In genomic region chr10:69634891-69635290, GRCm38 (mm10) we compare ENCODE assay signal across 16 mouse cellular contexts.
DNase-seq lines count a peak whose midpoint lies in the region; ATAC-seq and TF ChIP-seq lines count a peak whose summit lies in the region.
"Had no signal": no experiment of that assay in that cellular context is flagged by ENCODE, and none has a peak within 500 bp of the region (broad histone marks: within the 10 kb centered on the region; RNA-seq: fewer than 3 reads in every experiment).

No protein-coding gene starts in this region.

- H3K4me1 ChIP-seq in hindbrain, embryonic 12.5 days, result peaks cover 51% of the 10 kb centered on the region
- no peaks in the 10 kb centered on the region for H3K4me1 ChIP-seq in hindbrain, embryonic 11.5 days (replicated peaks; ENCODE audit: control insufficient read depth, insufficient read depth, low read length)
- H3K4me1 ChIP-seq in neural tube, embryonic 13.5 days (replicated peaks), result peaks cover 84% of the 10 kb centered on the region
- peaks cover 60% of the 10 kb centered on the region for H3K4me1 ChIP-seq in hindbrain, embryonic 15.5 days (replicated peaks)
- H3K4me1 ChIP-seq in stomach, postnatal 0 days (replicated peaks; ENCODE audit: control insufficient read depth, insufficient read depth), result no peaks in the 10 kb centered on the region
- H3K4me1 ChIP-seq: intestine, embryonic 15.5 days had no signal

- H3K4me3 ChIP-seq in hindbrain, embryonic 12.5 days, result no peak overlapping the region
- H3K4me3 ChIP-seq in hindbrain, embryonic 11.5 days (ENCODE audit: low read depth, low read length), result no peak overlapping the region
- H3K4me3 ChIP-seq in neural tube, embryonic 13.5 days, result no peak overlapping the region
- H3K4me3 ChIP-seq in hindbrain, embryonic 15.5 days, result no peak overlapping the region
- H3K4me3 ChIP-seq in stomach, postnatal 0 days (ENCODE audit: low read depth, low read length), result no peak overlapping the region
- H3K4me3 ChIP-seq: gastrocnemius, adult 2 months; heart, adult 2 months; intestine, embryonic 15.5 days had no signal

- no peaks in the 10 kb centered on the region for H3K9me3 ChIP-seq in hindbrain, embryonic 12.5 days (replicated peaks)
- no peaks in the 10 kb centered on the region for H3K9me3 ChIP-seq in hindbrain, embryonic 11.5 days (ENCODE audit: control insufficient read depth, low read length)
- H3K9me3 ChIP-seq in neural tube, embryonic 13.5 days, result no peaks in the 10 kb centered on the region
- no peaks in the 10 kb centered on the region for H3K9me3 ChIP-seq in hindbrain, embryonic 15.5 days
- no peaks in the 10 kb centered on the region for H3K9me3 ChIP-seq in stomach, postnatal 0 days (ENCODE audit: control insufficient read depth, low read length)
- H3K9me3 ChIP-seq: intestine, embryonic 15.5 days had no signal

- no peak overlapping the region for H3K9ac ChIP-seq in hindbrain, embryonic 12.5 days
- H3K9ac ChIP-seq in hindbrain, embryonic 11.5 days (ENCODE audit: low read depth, low read length), result no peak overlapping the region
- H3K9ac ChIP-seq in neural tube, embryonic 13.5 days, result 0 out of 2 replicates have a peak overlapping the region, but pooled peaks have one; percentile 12
- no peak overlapping the region for H3K9ac ChIP-seq in hindbrain, embryonic 15.5 days
- no peak overlapping the region for H3K9ac ChIP-seq in stomach, postnatal 0 days (ENCODE audit: low read length)
- H3K9ac ChIP-seq: intestine, embryonic 15.5 days had no signal

- 68% methylated on average over 5 of the region's 5 CpGs for WGBS in hindbrain, embryonic 12.5 days
- WGBS in hindbrain, embryonic 11.5 days, result 85% methylated on average over 5 of the region's 5 CpGs
- 52% methylated on average over 5 of the region's 5 CpGs for WGBS in neural tube, embryonic 13.5 days
- 42% methylated on average over 5 of the region's 5 CpGs for WGBS in hindbrain, embryonic 15.5 days
- WGBS in stomach, postnatal 0 days, result 83% methylated on average over 5 of the region's 5 CpGs

- TF ChIP-seq CTCF in stomach, postnatal 0 days (IDR thresholded peaks at IDR 0.05; ENCODE audit: low read depth), result no peak

- ATAC-seq in hindbrain, embryonic 12.5 days (ENCODE audit: low FRiP score), result peak; percentile 27; the same call in 1 of the 2 replicates
- no peak for ATAC-seq in hindbrain, embryonic 11.5 days (ENCODE audit: low FRiP score)
- ATAC-seq in neural tube, embryonic 13.5 days (ENCODE audit: low read depth), result 0 out of 2 replicates have a peak, but pooled peaks have one; percentile 9
- ATAC-seq in hindbrain, embryonic 15.5 days (ENCODE audit: low FRiP score, low read depth), result no peak
- ATAC-seq in stomach, postnatal 0 days (ENCODE audit: low FRiP score, low TSS enrichment), result no peak
- ATAC-seq: intestine, embryonic 15.5 days had no signal

- no peak overlapping the region for H3K4me2 ChIP-seq in hindbrain, embryonic 12.5 days (replicated peaks)
- H3K4me2 ChIP-seq in hindbrain, embryonic 11.5 days (replicated peaks; ENCODE audit: low read depth, low read length), result no peak overlapping the region
- no peak overlapping the region for H3K4me2 ChIP-seq in neural tube, embryonic 13.5 days
- no peak overlapping the region for H3K4me2 ChIP-seq in hindbrain, embryonic 15.5 days
- no peak overlapping the region for H3K4me2 ChIP-seq in stomach, postnatal 0 days (replicated peaks; ENCODE audit: low read depth)
- H3K4me2 ChIP-seq: intestine, embryonic 15.5 days had no signal

- no peak for DNase-seq in hindbrain, embryonic 11.5 days (ENCODE audit: low spot score)
- DNase-seq in neural tube, embryonic 10.5 days (ENCODE audit: extremely low spot score, low spot score), result no peak
- no peak for DNase-seq in stomach, postnatal 0 days (ENCODE audit: low spot score)
- DNase-seq in adrenal gland, adult 2 months, result no peak
- DNase-seq: adrenal gland, postnatal 14 days; cerebellum, adult 9-11 months; gastrocnemius, adult 2 months; heart, adult 2 months; kidney, postnatal 10 days; lung, adult 18-20 months; lung, postnatal 4 days had no signal

- no peaks in the 10 kb centered on the region for H3K27me3 ChIP-seq in hindbrain, embryonic 12.5 days
- H3K27me3 ChIP-seq in hindbrain, embryonic 11.5 days (ENCODE audit: control insufficient read depth, insufficient read depth, low read length), result no peaks in the 10 kb centered on the region
- H3K27me3 ChIP-seq in neural tube, embryonic 13.5 days, result no peaks in the 10 kb centered on the region
- H3K27me3 ChIP-seq in hindbrain, embryonic 15.5 days, result no peaks in the 10 kb centered on the region
- H3K27me3 ChIP-seq in stomach, postnatal 0 days (ENCODE audit: control insufficient read depth, insufficient read depth, low read length), result no peaks in the 10 kb centered on the region
- H3K27me3 ChIP-seq: intestine, embryonic 15.5 days had no signal

- H3K36me3 ChIP-seq in hindbrain, embryonic 12.5 days, result no peaks in the 10 kb centered on the region
- H3K36me3 ChIP-seq in hindbrain, embryonic 11.5 days (ENCODE audit: control insufficient read depth, insufficient read depth, low read length), result no peaks in the 10 kb centered on the region
- no peaks in the 10 kb centered on the region for H3K36me3 ChIP-seq in neural tube, embryonic 13.5 days
- H3K36me3 ChIP-seq in hindbrain, embryonic 15.5 days, result no peaks in the 10 kb centered on the region
- no peaks in the 10 kb centered on the region for H3K36me3 ChIP-seq in stomach, postnatal 0 days (ENCODE audit: control insufficient read depth, insufficient read depth, low read length)
- H3K36me3 ChIP-seq: G1E; intestine, embryonic 15.5 days had no signal

- peak overlapping the region; percentile 72 for H3K27ac ChIP-seq in hindbrain, embryonic 12.5 days
- H3K27ac ChIP-seq in hindbrain, embryonic 11.5 days (ENCODE audit: low read depth, low read length), result no peak overlapping the region
- H3K27ac ChIP-seq in neural tube, embryonic 13.5 days (replicated peaks), result peak overlapping the region; percentile 79
- peak overlapping the region; percentile 27; the same call in 1 of the 2 replicates for H3K27ac ChIP-seq in hindbrain, embryonic 15.5 days (replicated peaks)
- H3K27ac ChIP-seq in stomach, postnatal 0 days (replicated peaks), result no peak overlapping the region
- H3K27ac ChIP-seq: gastrocnemius, adult 2 months; heart, adult 2 months; intestine, embryonic 15.5 days had no signal

- TF ChIP-seq EP300 in stomach, postnatal 0 days (optimal IDR thresholded peaks at IDR 0.05), result no peak

Comparison
In these comparisons a context has a peak if more than half of its experiments do, and no peak if none do; other contexts are left out.
1. ATAC-seq: peak in hindbrain, embryonic 12.5 days (single experiment) and neural tube, embryonic 13.5 days (single experiment); none in hindbrain, embryonic 11.5 days (single experiment), hindbrain, embryonic 15.5 days (single experiment) and stomach, postnatal 0 days (single experiment).
2. H3K27ac ChIP-seq: peak in hindbrain, embryonic 12.5 days (single experiment), neural tube, embryonic 13.5 days (single experiment) and hindbrain, embryonic 15.5 days (single experiment); none in hindbrain, embryonic 11.5 days (single experiment) and stomach, postnatal 0 days (single experiment).